Mouse (Mus musculus) testis, adult 2 months (tissue): ENCODE results near the gene Magel2.

Experiments
- CTCF ChIP-seq: fragments of 200-500 bp; IDR thresholded peaks from 2 replicates; pipeline ENCODE4 v1.5.1; 2012; ENCODE audit warnings: low read depth, mild to moderate bottlenecking, inconsistent platforms, low read length, moderate library complexity; ENCODE audit not compliant: control insufficient read depth, insufficient read depth, insufficient replicate concordance
- POLR2A ChIP-seq: fragments of 200-500 bp; IDR thresholded peaks from 2 replicates; pipeline ENCODE4 v1.6.1; 2012; ENCODE audit warnings: low read depth, mild to moderate bottlenecking, inconsistent platforms, low read length, moderate library complexity; ENCODE audit not compliant: control insufficient read depth

DNA sequence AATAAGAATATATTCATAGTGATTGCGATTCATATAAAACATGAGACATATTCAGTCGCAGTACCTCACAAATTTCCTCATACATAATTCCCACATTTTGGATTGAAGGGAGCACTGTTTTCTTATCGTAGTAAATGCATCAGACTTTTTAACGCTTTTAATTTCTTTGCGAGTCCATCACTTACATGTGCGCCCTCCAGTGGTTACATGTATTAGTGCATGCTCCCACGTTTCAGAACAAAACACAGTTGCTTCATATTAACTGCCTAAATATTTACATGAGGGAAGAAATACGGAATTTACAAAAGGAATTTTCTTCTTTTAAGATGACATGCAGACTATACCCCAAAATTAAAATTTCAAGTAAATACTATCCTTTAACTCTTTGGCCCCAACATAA is 51.5 kb downstream of the Magel2 start:
- no peak for TF ChIP-seq POLR2A
- no peak for TF ChIP-seq CTCF
